Mouse (Mus musculus): Measurements from ENCODE around the gene Chmp5.

GRCm38 (mm10) chr4:41013351-41013750, 65.1 kb downstream of the Chmp5 start:
- TF ChIP-seq CTCF (IDR thresholded peaks at IDR 0.05; ENCODE audit: borderline replicate concordance, insufficient read depth, low read depth, low read length) (no peak), POLR2A (IDR thresholded peaks at IDR 0.05; ENCODE audit: borderline replicate concordance, insufficient read depth, low read length) (no peak)
